Mouse (Mus musculus) gastrocnemius, adult 18-20 months (tissue): Measurements from ENCODE around the gene Nono. TPM values are rescaled to one million over a fixed set of nuclear protein-coding genes. Genes with fewer than 3 reads are reported as not detected.

Experiments
- DNase-seq: peaks from one replicate; pipeline ENCODE4 v3.0.0; 2021; ENCODE audit warnings: low spot score
- total RNA-seq, 2 experiments: library from RNA; stranded (reverse); gene quantifications; 2 replicates each; pipeline ENCODE4 v1.2.3; 2021

Gene Nono
- total RNA-seq, 2 experiments from 2014 or later = 36.1 to 52.8 TPM

DNA sequence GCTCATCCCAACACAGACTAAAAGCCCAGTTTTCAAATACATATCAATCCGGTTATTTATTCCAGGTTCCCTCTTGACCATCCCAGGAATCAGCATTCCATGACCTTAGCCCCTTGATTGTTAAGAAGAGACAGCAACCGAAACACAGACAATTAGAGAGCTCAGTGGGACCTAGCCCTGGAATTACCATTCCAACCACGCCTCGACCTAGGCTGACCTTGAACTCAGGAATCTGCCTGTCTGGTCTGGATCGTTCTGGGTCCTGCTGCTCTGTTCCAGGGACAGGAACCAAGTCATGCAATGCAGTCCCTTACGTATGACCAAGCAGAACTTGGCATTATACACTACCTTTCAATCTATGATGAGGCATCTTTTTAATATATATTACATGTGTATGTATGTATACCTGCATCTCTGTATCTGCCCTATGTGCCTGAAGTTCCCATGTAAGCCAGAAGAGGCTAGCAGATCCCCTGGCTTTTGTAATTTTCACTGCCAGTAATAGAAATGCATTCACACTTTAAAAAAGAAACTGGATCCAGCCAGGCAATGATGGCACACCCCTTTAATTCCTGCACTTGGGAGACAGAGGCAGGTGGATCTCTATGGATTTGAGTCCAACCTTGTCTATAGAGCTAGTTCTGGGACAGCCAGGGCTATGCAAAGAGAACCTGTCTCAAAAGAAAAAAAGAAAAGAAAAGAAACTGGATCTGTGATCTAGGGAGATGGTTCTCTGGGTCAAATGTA is 52.7 kb downstream of the Nono start:
- DNase-seq = no peak

GRCm38 (mm10) chrX:101486487-101487152 is 57.5 kb downstream of the Nono start:
- DNase-seq = peak; percentile 50

Other genes starting within 250 kb of the Nono start
- gene Snx12, start 206.8 kb upstream of the Nono start, total RNA-seq = 10 to 100 TPM; 27.9 to 31.1 TPM
- gene Foxo4, start 174.8 kb upstream of the Nono start, total RNA-seq = 100 to 1,000 TPM; 124 to 135 TPM
- not detected for gene Gm614, start 165.3 kb upstream of the Nono start, total RNA-seq
- 1 to 10 TPM; 1.1 to 1.6 TPM for gene Il2rg, start 161.1 kb upstream of the Nono start, total RNA-seq
- gene Gm20489, start 160.3 kb upstream of the Nono start, total RNA-seq = not detected
- 10 to 100 TPM; 15.8 to 16.1 TPM for gene Med12, start 155.3 kb upstream of the Nono start, total RNA-seq
- gene Nlgn3, start 130.2 kb upstream of the Nono start, total RNA-seq = under 1 TPM; 0.07 to 0.14 TPM
- gene Gjb1, start 52.9 kb upstream of the Nono start, total RNA-seq = under 1 TPM; 0.34 to 0.83 TPM
- gene Zmym3, start 8.5 kb upstream of the Nono start, total RNA-seq = 10 to 100 TPM in 1 of 2 experiments, 1 to 10 TPM in 1; 8.9 to 11.8 TPM
- gene Itgb1bp2, start 19.8 kb downstream of the Nono start, total RNA-seq = 100 to 1,000 TPM; 154 to 155 TPM
- gene Taf1, start 103.4 kb downstream of the Nono start, total RNA-seq = 1 to 10 TPM; 8.4 to 9.2 TPM
- gene Ogt, start 210.7 kb downstream of the Nono start, total RNA-seq = 10 to 100 TPM; 64.7 to 74.0 TPM